Mouse (Mus musculus) small intestine, adult 2 months (tissue): ENCODE data around the gene Klrc1.

Source experiments
- CTCF ChIP-seq: fragments of 200-500 bp; IDR thresholded peaks from 2 replicates; pipeline ENCODE4 v1.5.1; 2012; ENCODE audit warnings: low read depth, mild to moderate bottlenecking, control low read depth, inconsistent platforms, low read length, moderate library complexity, mixed read lengths; ENCODE audit not compliant: insufficient replicate concordance, insufficient read length; ENCODE audit errors: extremely low read depth
- POLR2A ChIP-seq: fragments of 200-500 bp; IDR thresholded peaks from 2 replicates; pipeline ENCODE4 v1.6.1; 2012; ENCODE audit warnings: low read depth, mild to moderate bottlenecking, control low read depth, inconsistent platforms, low read length, moderate library complexity

DNA sequence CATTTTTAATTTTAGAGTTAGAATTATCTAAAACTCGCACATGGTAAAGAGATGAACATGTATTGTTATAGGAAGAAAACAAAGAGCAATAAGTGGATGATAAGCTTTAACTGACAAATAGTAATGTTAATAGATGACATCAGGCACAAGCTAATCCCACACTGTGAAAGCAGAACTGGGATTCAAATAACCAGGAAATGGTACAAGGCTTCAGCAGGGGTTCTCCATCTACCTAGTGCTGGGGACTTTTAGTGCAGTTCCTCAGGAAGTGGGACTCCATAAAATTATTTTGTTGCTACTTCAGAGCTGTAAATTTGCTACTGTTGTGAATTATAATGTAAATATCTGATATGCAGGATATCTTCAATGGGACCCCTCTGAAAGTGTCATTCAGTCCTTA, 48.5 kb upstream of the Klrc1 start:
- no peak for TF ChIP-seq CTCF
- no peak for TF ChIP-seq POLR2A
